Mouse (Mus musculus): Measurements from ENCODE around the gene Tmem18. TPM values are rescaled to one million over a fixed set of nuclear protein-coding genes. Genes with fewer than 3 reads are reported as not detected.

The Tmem18 gene
- polyA plus RNA-seq, 1 experiment from 2014 or later, result 29.6 TPM

DNA sequence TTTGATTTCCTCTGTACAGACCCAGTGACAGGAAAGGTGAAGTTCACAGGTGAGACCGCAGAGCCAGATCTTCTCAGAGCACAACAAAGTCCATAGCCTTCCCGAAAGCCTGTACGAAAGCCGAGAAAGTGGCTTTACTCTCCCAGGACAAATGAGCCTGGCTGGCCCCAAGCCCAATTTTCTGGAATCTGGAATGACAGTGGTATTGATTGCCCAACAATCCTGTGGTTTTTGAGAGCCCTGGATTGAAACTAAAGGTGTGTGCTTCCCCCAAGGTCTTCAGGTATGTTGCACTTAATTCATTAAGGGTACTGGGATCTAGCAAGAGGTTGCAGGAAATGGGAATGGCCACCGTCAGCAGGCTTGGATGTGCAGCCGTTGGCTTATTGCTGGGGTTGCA lies 21.7 kb downstream of the Tmem18 start:
- Histone ChIP-seq H3K27me3 (ENCODE audit: control insufficient read depth, insufficient read depth, low read length) (no peaks in the 10 kb centered on the region), H3K27ac (replicated peaks; ENCODE audit: low read depth, low read length) (no peak overlapping the region), H3K9ac (replicated peaks; ENCODE audit: low read length) (no peak overlapping the region), H3K4me3 (ENCODE audit: low read depth, low read length) (no peak overlapping the region), H3K4me1 (ENCODE audit: control insufficient read depth, insufficient read depth, low read length) (no peaks in the 10 kb centered on the region), H3K4me2 (ENCODE audit: low read depth, low read length) (no peak overlapping the region), H3K9me3 (replicated peaks; ENCODE audit: control insufficient read depth, low read length) (no peaks in the 10 kb centered on the region), H3K36me3 (replicated peaks; ENCODE audit: control insufficient read depth, insufficient read depth, low read depth, low read length) (no peaks in the 10 kb centered on the region)
- 89% methylated on average over 6 of the region's 6 CpGs for whole genome bisulfite sequencing
- DNase-seq (ENCODE audit: low spot score) (no peak), ATAC-seq (replicated peaks; ENCODE audit: insufficient number of reproducible peaks, low FRiP score, low TSS enrichment, low read depth) (no peak)

DNA sequence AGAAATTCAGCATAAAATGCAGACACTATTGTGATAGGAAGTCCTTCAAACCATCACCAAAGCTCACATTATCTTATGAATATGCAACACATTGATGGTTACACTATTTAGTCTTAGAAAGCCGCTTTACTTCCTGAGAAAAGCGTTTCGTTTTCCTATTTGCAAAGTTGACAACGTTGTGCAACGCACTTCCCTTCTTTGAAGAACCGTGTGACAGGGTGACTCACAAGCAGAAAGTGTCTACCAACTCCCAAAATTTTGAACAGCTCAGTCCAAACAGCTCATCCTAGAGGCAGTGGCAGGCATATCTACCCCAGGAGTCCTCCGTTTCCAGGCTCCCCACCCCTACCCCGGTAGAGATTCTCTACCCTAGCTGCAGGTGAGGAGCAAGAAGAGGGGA lies 22.5 kb downstream of the Tmem18 start:
- Histone ChIP-seq H3K36me3 (replicated peaks; ENCODE audit: control insufficient read depth, insufficient read depth, low read depth, low read length) (no peaks in the 10 kb centered on the region), H3K4me2 (ENCODE audit: low read depth, low read length) (no peak overlapping the region), H3K9me3 (replicated peaks; ENCODE audit: control insufficient read depth, low read length) (no peaks in the 10 kb centered on the region), H3K4me3 (ENCODE audit: low read depth, low read length) (no peak overlapping the region), H3K9ac (replicated peaks; ENCODE audit: low read length) (no peak overlapping the region), H3K27ac (replicated peaks; ENCODE audit: low read depth, low read length) (no peak overlapping the region), H3K4me1 (ENCODE audit: control insufficient read depth, insufficient read depth, low read length) (no peaks in the 10 kb centered on the region), H3K27me3 (ENCODE audit: control insufficient read depth, insufficient read depth, low read length) (no peaks in the 10 kb centered on the region)
- ATAC-seq (replicated peaks; ENCODE audit: insufficient number of reproducible peaks, low FRiP score, low TSS enrichment, low read depth) (no peak), DNase-seq (ENCODE audit: low spot score) (no peak)
- WGBS, result 79% methylated on average over 8 of the region's 8 CpGs

GRCm38 (mm10) chr12:30618425-30618824 lies 34.2 kb downstream of the Tmem18 start:
- 25% methylated on average over 8 of the region's 8 CpGs for WGBS
- Histone ChIP-seq H3K4me1 (ENCODE audit: control insufficient read depth, insufficient read depth, low read length) (peaks cover 3% of the 10 kb centered on the region), H3K4me2 (ENCODE audit: low read depth, low read length) (no peak overlapping the region), H3K4me3 (ENCODE audit: low read depth, low read length) (no peak overlapping the region), H3K36me3 (replicated peaks; ENCODE audit: control insufficient read depth, insufficient read depth, low read depth, low read length) (no peaks in the 10 kb centered on the region), H3K9ac (replicated peaks; ENCODE audit: low read length) (no peak overlapping the region), H3K9me3 (replicated peaks; ENCODE audit: control insufficient read depth, low read length) (no peaks in the 10 kb centered on the region), H3K27me3 (ENCODE audit: control insufficient read depth, insufficient read depth, low read length) (no peaks in the 10 kb centered on the region), H3K27ac (replicated peaks; ENCODE audit: low read depth, low read length) (0 out of 2 replicates have a peak overlapping the region, but pooled peaks have one; percentile 16)
- ATAC-seq (replicated peaks; ENCODE audit: insufficient number of reproducible peaks, low FRiP score, low TSS enrichment, low read depth), result 0 out of 2 replicates have a peak, but pooled peaks have one; percentile 9
- DNase-seq (ENCODE audit: low spot score), result peak; percentile 67

DNA sequence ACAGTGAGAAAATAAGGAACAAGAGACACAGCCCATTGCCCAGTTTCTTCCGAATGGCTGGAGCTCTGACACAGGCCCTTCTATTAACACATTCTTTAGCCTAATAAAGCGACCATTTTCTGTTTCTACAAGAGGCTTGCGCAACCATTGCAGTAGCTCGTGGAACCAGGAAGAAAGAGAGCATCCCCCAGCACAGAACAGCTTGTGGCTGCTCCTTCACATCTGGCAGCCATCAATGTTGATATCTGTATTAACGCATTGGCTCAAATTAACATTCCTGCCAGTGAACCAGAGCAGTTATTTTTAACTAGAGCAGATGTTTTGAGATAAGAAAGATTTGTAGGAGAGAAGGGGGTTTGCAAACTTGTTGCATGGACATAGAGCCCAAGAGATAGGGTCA lies 44.2 kb downstream of the Tmem18 start:
- 40% methylated on average over 5 of the region's 5 CpGs for WGBS
- ATAC-seq (replicated peaks; ENCODE audit: insufficient number of reproducible peaks, low FRiP score, low TSS enrichment, low read depth) (no peak), DNase-seq (ENCODE audit: low spot score) (peak; percentile 70)
- no peak overlapping the region for H3K27ac ChIP-seq (replicated peaks; ENCODE audit: low read depth, low read length)
- no peak overlapping the region for H3K4me2 ChIP-seq (ENCODE audit: low read depth, low read length)
- H3K4me1 ChIP-seq (ENCODE audit: control insufficient read depth, insufficient read depth, low read length), result no peaks in the 10 kb centered on the region
- no peaks in the 10 kb centered on the region for H3K9me3 ChIP-seq (replicated peaks; ENCODE audit: control insufficient read depth, low read length)
- H3K27me3 ChIP-seq (ENCODE audit: control insufficient read depth, insufficient read depth, low read length), result no peaks in the 10 kb centered on the region
- no peak overlapping the region for H3K4me3 ChIP-seq (ENCODE audit: low read depth, low read length)
- H3K9ac ChIP-seq (replicated peaks; ENCODE audit: low read length), result no peak overlapping the region
- no peaks in the 10 kb centered on the region for H3K36me3 ChIP-seq (replicated peaks; ENCODE audit: control insufficient read depth, insufficient read depth, low read depth, low read length)

DNA sequence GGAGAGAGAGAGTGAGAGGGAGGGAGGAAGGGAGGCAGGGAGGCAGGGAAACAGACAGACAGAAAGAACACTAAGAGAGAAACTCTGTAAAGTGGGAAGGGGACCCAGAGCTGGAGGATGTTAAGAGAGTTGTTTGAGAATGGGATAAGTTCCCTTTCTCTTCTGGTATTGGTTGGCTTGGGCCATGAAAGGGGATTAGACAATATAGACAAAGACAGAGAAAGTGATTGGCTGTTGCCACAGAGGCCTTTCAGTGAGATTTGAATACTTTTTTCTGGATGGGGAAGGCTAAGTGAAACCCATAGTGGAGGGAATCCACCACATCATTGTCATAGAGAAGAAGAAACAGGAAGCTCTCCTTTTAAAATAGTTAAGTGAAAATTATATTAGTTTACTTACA lies 50.3 kb downstream of the Tmem18 start:
- Histone ChIP-seq H3K4me3 (ENCODE audit: low read depth, low read length) (no peak overlapping the region), H3K4me1 (ENCODE audit: control insufficient read depth, insufficient read depth, low read length) (no peaks in the 10 kb centered on the region), H3K9me3 (replicated peaks; ENCODE audit: control insufficient read depth, low read length) (no peaks in the 10 kb centered on the region), H3K27ac (replicated peaks; ENCODE audit: low read depth, low read length) (no peak overlapping the region), H3K27me3 (ENCODE audit: control insufficient read depth, insufficient read depth, low read length) (no peaks in the 10 kb centered on the region), H3K36me3 (replicated peaks; ENCODE audit: control insufficient read depth, insufficient read depth, low read depth, low read length) (no peaks in the 10 kb centered on the region), H3K9ac (replicated peaks; ENCODE audit: low read length) (no peak overlapping the region), H3K4me2 (ENCODE audit: low read depth, low read length) (no peak overlapping the region)
- no peak for DNase-seq (ENCODE audit: low spot score)
- ATAC-seq (replicated peaks; ENCODE audit: insufficient number of reproducible peaks, low FRiP score, low TSS enrichment, low read depth), result no peak

Small RNAs within 50 kb of the gene (microRNA-seq; reads per million reads assigned to microRNA genes)
- not detected for gene Gm25243 (ENCODE audit: borderline number of aligned reads)

Other genes with a start within 250 kb of the Tmem18 start
- 0.92 and 1.3 TPM in 2 replicates for gene Sntg2, start 211.1 kb upstream of the Tmem18 start, polyA plus RNA-seq (2014; fragmentation: Nextera tagmentation; extraction: Ambion mirVana)

Data from embryonic facial prominence, embryonic 11.5 days (tissue).